ENCODE assay signal across 11 mouse cellular contexts in genomic region chr9:24637341-24637740, GRCm38 (mm10). TPM values are rescaled to one million over a fixed set of nuclear protein-coding genes. Genes with fewer than 3 reads are reported as not detected.
"Had no signal": no experiment of that assay in that cellular context is flagged by ENCODE, and none has a peak within 500 bp of the region (broad histone marks: within the 10 kb centered on the region; RNA-seq: fewer than 3 reads in every experiment).

No protein-coding gene starts in this region.

RNA-seq across cellular contexts. Expression of gene Cypt4, which starts 12.3 kb away (rescaled TPM):
- total RNA-seq: left cerebral cortex, postnatal 10 days; left cerebral cortex, postnatal 14 days; left cerebral cortex, postnatal 25 days; left cerebral cortex, postnatal 36 days; left cerebral cortex, postnatal 4 days; liver, adult 2 months; megakaryocyte progenitor cell, adult 5-6 weeks; megakaryocyte, adult 5-6 weeks; megakaryocyte-erythroid progenitor cell, adult 5-6 weeks; midbrain, postnatal 0 days; monocyte, adult 5-6 weeks had no signal

RNA-seq across cellular contexts. Expression of gene Dpy19l2, which starts 58.8 kb away (rescaled TPM):
- total RNA-seq: liver, adult 2 months; megakaryocyte progenitor cell, adult 5-6 weeks; megakaryocyte, adult 5-6 weeks; megakaryocyte-erythroid progenitor cell, adult 5-6 weeks; monocyte, adult 5-6 weeks had no signal
